Mouse (Mus musculus): ENCODE measurements around the gene Csnka2ip. TPM values are rescaled to one million over a fixed set of nuclear protein-coding genes. Genes with fewer than 3 reads are reported as not detected.

Gene Csnka2ip
- not detected in 2 replicates for polyA plus RNA-seq (2012)

DNA sequence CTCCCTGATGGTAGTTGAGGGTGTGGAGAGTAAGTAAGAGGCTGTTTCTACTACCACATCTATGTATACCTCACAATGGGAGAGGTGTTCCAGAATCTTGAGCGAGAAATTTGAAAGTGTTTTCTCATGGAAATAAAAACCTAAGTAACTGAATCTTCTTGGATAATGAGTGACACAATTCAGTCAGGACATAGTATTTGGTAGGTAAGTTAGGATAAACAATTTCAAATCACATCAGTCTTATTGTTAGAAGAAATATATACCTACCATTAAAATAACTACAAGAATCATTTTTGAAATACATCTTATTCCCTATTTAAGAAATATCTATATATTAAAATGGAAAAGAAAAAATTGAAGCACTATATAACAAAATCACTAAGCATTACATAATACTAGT, at the start of gene Csnka2ip:
Gene Csnka2ip (minus strand): TSS at position 101 of the 400 bp plus-strand sequence.

Other genes starting within 250 kb of the Csnka2ip start
- gene 4930453N24Rik, start 168.8 kb upstream of the Csnka2ip start, polyA plus RNA-seq (2012), result 6.8 and 6.9 TPM in 2 replicates
- 0.83 and 1.9 TPM in 2 replicates for gene Zfp654, start 249.2 kb upstream of the Csnka2ip start, polyA plus RNA-seq (2012)
- 45.5 and 52.9 TPM in 2 replicates for gene Cggbp1, start 249.6 kb upstream of the Csnka2ip start, polyA plus RNA-seq (2012)